Mouse (Mus musculus) cerebellum, adult 2 months (tissue): ENCODE data around the gene Bcas1.

Experiments used
- CTCF ChIP-seq: fragments of 200-500 bp; IDR thresholded peaks from 2 replicates; pipeline ENCODE4 v1.5.1; 2011; ENCODE audit warnings: low read depth, mild to moderate bottlenecking, control low read depth, low read length, moderate library complexity, borderline replicate concordance; ENCODE audit not compliant: insufficient read depth
- POLR2A ChIP-seq: fragments of 200-500 bp; IDR thresholded peaks from 2 replicates; pipeline ENCODE4 v1.6.1; 2011; ENCODE audit warnings: low read length, control low read depth, borderline replicate concordance; ENCODE audit not compliant: insufficient read depth

- TF ChIP-seq CTCF, result no peak
- no peak for TF ChIP-seq POLR2A
Observed at GRCm38 (mm10) chr2:170459805-170460204, 32.2 kb upstream of the Bcas1 start.
